Mouse (Mus musculus) frontal cortex, postnatal 14 days (tissue): ENCODE data around the gene Bsn.
"Not testable (repeated sequence)": the region's sequence is repeated elsewhere in the genome, so short reads cannot be mapped to it uniquely, and the experiment has no call there.

Experiments
- DNase-seq, 2 experiments: peaks; one replicate each; pipeline ENCODE4 v3.0.0; 2022; ENCODE audit warnings: low spot score in 2 of 2

The Bsn gene

DNA sequence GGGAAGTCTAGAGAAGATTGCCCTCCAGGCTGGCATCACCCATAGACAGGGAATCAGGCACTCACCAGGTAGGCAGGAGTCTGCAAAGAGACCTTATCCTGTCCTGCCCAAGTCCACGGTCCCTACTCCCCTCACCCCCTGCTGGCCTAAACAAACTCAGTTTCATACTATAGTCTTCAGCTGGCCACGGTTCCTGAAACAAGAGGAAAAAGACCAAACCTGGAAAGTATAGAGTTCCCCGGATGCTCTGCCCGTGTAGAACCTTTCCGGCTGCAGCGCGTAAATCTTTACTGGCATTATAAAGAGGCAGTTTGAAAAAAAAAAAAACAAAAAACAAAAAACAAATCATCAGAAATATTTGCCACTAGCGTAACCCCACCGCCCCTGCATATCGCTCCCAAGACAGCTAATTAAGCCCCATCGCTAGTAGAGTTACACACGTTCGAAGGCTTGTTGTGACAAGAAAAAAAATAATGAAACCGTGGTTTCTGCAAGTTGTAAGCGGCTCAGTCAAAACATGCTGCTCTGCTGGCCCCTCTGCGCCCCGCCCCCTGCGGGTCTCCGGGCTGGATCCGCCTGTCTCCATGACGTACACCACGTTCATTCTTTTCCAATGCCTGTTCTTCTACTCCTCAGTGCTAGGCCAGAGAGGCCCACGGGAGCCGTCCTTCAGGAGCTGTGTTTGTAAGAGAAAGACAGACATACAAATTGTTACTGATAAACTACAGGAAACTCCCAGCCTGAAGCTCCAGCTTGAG is 6.9 kb upstream of the Bsn start:
- no peak for DNase-seq

- not testable (repeated sequence) for DNase-seq
These were observed 6.0 kb upstream of the Bsn start for GRCm38 (mm10) chr9:108196222-108196621.

GRCm38 (mm10) chr9:108189488-108189786 is 747 bp downstream of the Bsn start:
- no peak for DNase-seq

- DNase-seq, result no peak
These were observed 1.2 kb downstream of the Bsn start for GRCm38 (mm10) chr9:108189023-108189422.

- DNase-seq, result no peak
These were observed 1.7 kb downstream of the Bsn start for GRCm38 (mm10) chr9:108188511-108188910.

- DNase-seq, result no peak
These were observed 2.6 kb downstream of the Bsn start for GRCm38 (mm10) chr9:108187616-108188015.

DNA sequence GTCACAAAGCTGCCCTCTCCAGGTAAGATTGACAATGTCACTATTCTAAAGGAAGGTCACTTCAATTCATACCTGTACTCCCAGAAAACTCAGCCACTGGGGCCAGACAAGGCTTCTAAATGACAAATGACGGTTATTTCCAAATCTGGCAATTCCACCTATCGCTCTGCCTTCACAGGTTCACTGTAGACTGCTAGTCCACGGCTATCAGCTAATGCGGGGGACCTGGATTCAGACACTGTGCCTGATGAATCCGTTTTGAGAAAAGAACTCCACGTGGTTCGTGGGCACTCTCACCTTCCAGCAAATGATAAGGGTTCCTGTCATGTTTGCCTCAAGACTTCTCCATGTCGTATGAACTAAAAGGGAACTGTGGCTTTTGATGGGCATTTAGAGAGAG is 4.4 kb downstream of the Bsn start:
- DNase-seq, result no peak

- no peak for DNase-seq
These were observed 6.6 kb downstream of the Bsn start for GRCm38 (mm10) chr9:108183531-108183994.

GRCm38 (mm10) chr9:108182806-108183506 is 7.2 kb downstream of the Bsn start:
- no peak for DNase-seq

DNA sequence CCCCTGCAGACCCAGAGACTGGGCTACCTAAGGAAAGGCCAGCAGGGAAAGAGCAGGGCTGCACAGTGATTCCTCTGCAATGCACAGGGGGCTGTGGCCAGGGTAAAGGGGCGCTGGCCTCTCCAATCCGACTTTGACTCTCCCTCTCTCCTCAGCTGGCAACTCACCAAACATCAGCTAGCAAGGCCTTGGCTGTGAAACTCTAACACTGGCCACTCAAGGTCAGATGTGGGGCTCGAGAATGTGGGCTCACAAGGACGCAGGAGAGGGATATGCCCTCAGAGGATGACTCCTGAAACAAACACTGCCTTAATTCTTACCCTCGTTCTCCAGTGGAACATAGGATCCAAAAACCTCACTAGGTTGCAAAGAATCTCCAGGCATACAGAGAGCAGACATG is 11.8 kb downstream of the Bsn start:
- DNase-seq, result no peak

GRCm38 (mm10) chr9:108175116-108175838 is 14.9 kb downstream of the Bsn start:
- no peak for DNase-seq

DNA sequence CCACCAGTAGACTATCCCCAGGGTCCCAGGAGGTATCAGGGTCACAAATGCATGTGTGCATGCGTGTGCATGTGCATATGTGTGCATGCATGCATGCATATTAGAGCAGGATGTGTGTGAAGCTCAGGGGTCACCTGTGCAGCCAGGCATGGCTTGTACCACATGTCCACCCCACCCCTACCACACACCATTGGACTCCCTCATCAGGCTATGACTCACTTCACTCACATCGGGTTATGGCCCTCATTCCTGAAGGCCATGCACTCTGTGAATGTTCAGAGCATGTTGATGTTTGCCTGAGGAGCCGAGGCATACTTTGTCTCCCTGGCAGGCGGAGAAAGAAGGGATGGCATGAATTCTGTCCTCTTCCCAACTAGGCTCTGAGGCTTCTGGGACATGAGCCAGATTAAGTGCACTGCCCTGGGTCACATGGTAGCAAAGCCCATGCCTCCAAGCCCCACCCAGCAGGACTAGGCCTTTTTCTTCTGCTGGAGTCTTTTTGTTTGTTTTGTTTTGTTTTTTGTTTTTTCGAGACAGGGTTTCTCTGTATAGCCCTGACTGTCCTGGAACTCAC is 17.3 kb downstream of the Bsn start:
- no peak for DNase-seq

DNA sequence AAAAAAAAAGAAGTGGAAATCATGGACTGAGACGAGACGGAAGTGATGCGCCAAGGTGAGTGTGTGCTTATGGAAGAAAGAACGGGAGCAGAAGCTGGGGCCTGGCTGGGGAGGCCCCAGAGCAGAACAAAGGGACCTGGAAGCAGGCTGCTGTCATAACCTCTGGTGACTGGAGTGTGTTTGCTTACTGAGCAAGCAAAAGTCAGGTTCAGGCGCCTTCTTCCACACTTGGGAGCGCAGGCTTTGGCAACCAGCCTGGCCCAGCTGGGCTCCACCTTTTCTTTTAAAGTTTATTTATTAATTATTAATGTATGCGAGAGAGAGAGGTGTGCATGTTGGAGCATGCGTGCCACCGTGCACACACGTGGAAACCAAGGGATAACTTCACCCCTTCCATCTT is 20.4 kb downstream of the Bsn start:
- no peak for DNase-seq

DNA sequence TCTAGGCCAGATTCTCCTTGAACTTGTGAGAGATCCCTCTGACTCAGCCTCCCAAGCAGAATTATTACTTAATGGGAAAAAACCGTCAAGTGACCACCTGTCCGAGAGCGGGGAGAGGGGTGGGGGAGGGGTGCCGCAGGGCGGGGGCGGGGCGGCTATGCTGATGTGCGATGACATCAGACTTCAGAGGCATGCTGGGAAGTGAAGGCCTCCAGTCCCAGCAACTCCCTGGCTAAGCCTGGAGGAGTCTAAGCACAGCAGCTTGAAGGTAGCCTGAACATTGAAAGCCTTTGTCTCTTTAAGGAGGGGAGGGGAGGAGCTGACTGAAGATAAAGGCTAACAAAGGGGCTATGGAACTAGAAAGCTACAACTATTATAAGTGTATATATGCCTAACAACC is 25.0 kb downstream of the Bsn start:
- DNase-seq, result no peak

DNA sequence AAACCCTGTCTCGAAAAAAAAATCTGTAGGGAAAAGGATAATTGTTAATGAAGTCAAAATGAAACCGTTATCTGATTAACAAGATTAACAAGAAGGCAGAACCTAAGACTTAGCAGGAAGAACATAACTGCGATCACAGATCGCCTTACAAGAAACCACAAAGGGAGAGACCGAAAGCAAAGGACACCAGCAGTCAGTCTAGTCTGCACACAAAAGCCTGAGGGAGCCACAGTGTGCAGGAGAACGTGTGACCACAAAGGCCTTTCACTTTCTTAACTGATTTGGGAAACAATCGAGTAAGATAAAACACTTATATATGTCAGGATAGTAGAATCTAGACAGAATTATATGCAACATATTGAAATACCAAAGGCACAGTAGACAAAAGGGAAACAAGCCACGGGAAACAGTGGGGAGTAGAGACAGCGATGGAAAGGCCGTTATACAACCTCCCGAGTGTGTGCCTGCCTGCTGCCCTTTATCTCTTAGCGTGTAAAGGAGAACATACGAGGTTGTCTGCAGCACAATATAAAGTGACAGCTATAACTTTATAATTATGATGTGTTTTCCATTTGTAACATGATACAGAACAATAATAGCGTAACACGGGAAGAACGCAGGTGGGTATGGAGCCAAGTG is 26.4 kb downstream of the Bsn start:
- DNase-seq, result no peak

DNA sequence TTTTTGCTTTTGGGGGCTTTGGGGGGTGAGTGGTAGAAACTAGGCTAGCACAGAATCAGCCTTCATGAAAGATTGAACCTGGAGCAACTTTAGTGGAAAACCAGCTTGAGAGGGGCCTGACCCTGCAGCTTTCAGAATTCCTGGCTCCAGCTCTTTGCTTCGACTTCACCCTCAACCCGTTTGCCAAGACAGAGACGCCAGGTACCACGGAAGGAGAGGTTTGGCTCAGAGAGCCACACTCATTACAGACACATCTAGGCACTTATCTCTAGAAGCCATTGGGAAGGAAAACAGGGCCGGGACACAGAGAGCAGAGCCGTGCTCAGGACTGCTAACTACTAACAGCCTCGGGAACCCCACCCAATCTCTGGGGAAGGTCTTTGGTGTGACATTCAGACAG is 32.3 kb downstream of the Bsn start:
- DNase-seq, result no peak

DNA sequence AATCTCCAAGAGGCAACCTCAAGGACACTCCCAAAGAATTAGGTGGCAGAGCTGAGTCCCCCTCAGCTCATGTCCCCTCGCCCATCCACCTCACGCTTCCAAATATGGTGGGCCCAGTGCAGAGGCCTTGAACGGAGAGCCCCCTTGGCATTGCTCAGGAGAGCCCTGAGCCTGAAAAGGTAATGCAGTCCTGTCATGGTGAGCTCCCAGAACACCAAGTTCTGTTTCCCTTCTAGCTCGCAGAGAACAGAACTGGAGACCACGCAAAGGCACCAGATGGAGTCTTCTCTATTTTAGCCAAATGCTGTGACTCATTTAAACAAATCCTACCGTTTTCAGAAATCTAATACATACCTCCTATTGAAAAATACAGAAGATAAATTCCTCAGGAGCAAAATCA is 32.7 kb downstream of the Bsn start:
- no peak for DNase-seq

GRCm38 (mm10) chr9:108156786-108157185 is 33.4 kb downstream of the Bsn start:
- no peak for DNase-seq

DNA sequence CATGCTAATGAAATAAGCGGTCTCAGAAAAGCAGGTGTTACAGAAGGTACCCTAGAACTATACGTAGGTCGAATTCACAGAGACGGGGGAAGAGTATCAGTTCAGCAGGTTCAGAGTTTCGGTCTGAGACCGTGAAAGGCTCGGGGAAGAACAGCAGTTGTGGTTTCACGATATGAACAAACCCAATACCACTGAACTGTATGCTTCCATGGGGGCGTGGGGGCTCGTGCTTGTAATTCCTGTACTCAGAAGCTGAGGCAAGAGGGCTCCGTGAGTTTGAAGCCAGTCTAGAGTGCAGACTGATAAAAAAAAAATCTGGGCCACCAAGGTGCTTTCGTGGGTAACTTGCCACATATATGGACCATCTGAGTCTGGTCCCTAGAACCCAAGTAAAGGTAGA is 35.4 kb downstream of the Bsn start:
- DNase-seq, result no peak

DNA sequence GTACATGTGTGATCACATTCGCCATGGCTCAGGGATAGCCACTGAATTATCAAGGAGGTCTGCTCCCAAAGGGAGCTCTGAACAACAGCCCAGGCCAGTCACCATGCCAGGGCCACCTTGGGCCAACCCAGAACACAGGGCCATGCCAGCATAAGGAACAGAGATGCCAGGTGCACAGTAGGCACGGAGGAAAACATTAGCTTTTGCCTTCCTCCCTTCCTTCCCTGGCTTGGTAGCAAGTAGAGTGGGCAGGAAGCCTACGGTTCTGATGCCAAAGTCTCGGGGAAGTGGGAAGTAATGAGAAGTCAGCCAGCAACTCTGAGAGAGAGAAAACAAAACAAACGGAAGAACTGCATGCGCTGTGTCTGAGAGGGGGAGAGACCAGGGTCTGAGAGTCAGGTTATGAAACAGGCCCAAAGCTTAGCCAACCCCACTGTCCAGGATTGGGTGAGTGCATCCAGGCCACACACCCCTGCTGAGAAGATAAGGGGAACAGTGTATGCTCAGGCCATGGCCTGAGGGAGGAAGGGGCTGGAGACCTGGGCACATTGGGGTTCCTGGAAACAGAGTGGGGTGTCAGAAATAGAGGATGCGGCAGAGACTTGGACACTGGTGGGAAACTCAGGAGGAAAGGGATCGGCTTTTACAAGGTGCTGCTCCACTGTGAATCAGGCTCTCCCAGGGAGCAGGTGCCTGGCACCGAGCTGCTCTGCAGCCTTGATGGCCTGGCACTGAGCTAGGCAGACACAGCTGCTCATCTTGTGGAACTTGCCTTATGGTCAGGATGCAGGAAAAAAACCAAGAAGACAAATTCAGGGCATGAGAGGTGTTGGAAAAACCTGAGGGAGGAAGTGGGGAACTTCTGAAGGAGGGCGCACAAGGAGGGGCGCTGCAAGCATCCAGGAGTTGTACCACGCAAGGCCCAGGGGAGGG is 36.4 kb downstream of the Bsn start:
- no peak for DNase-seq

DNA sequence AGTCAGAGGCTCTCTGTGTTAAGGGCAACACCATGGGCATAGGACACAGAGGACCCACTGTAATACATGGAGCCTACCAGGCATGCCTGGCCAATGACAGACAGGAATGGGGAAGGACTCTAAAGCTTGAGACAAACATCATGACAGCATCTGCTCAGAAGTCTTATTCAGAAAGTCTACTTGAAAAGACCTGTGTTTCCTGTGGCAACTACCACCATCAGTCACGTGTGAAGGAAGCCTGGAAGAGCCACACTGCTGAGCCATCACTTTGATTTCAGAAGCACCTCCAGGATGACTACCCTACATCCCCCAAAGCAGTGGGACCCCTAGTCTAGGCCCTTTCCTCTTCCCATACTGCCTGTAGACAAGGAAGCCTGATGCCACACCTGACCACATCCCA is 39.7 kb downstream of the Bsn start:
- DNase-seq, result no peak
